Mouse (Mus musculus) erythroblast, embryonic 14.5 days (primary cell): Measurements from ENCODE around the gene Rasa2.

Source experiments
- GATA1 ChIP-seq: IDR thresholded peaks from 2 replicates; pipeline ENCODE4 v1.6.1; 2012; ENCODE audit warnings: low read length, inconsistent platforms, mixed read lengths
- TAL1 ChIP-seq: IDR thresholded peaks from 3 replicates; pipeline ENCODE4 v1.6.1; 2012; ENCODE audit warnings: low read length, inconsistent platforms, mixed read lengths

DNA sequence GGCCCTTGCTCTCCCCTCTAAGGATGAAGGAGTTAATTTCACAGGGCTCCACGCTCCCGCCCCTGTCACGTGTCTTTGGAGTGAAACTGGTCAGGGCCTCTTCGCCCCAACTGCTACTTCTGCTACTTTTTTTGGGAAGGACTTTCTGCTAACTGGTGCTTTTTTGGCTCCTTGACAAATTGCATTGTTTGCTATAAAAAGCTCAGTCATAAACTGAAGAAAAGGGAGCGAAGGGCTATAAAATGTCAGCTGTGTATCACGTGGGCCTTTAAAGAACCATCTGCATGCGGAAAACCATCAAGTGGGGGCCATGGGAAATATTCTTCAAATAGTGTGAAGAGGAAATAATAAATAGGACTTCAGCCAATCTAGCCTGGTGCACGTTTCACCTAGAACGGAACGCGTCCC lies 100.7 kb downstream of the Rasa2 start:
- TF ChIP-seq GATA1 (no peak), TAL1 (no peak)
